Mouse (Mus musculus): ENCODE results near the gene Ttc32. TPM values are rescaled to one million over a fixed set of nuclear protein-coding genes. Genes with fewer than 3 reads are reported as not detected.

Gene Ttc32
- 1.6 and 1.9 TPM in 2 replicates for polyA plus RNA-seq (2012; rRNA removed)

GRCm38 (mm10) chr12:9029888-9030723 lies at the start of gene Ttc32:
Ttc32 (plus strand) TSS chr12:9029997.
- TF ChIP-seq POLR2A (IDR thresholded peaks at IDR 0.05; ENCODE audit: control insufficient read depth, low read depth, low read length), result peak; percentile 96
- peak; percentile 9; the same call in 1 of the 2 replicates for TF ChIP-seq CTCF (IDR thresholded peaks at IDR 0.05; ENCODE audit: control insufficient read depth, insufficient read depth, insufficient replicate concordance, low read depth, low read length)
- Histone ChIP-seq H3K27me3 (ENCODE audit: control insufficient read depth, insufficient read depth, low read length) (no peaks in the 10 kb centered on the region), H3K27ac (ENCODE audit: control insufficient read depth, insufficient read depth, low read depth, low read length) (peak within 1 kb of the TSS; percentile 99), H3K36me3 (ENCODE audit: control insufficient read depth, insufficient read depth, low read length) (no peaks in the 10 kb centered on the region; the same call in 1 of the 2 replicates), H3K4me3 (ENCODE audit: control insufficient read depth, low read depth, low read length) (peak within 1 kb of the TSS; percentile 92), H3K4me1 (ENCODE audit: control insufficient read depth, insufficient read depth, low read length) (no peaks in the 10 kb centered on the region; the same call in none of the 2 replicates)

GRCm38 (mm10) chr12:8993231-8993630 lies 36.6 kb upstream of the Ttc32 start:
- H3K36me3 ChIP-seq (ENCODE audit: control insufficient read depth, insufficient read depth, low read length), result no peaks in the 10 kb centered on the region; the same call in 1 of the 2 replicates
- H3K4me1 ChIP-seq (ENCODE audit: control insufficient read depth, insufficient read depth, low read length), result no peaks in the 10 kb centered on the region
- H3K27me3 ChIP-seq (ENCODE audit: control insufficient read depth, insufficient read depth, low read length), result no peaks in the 10 kb centered on the region
- TF ChIP-seq POLR2A (IDR thresholded peaks at IDR 0.05; ENCODE audit: control insufficient read depth, low read depth, low read length) (no peak), CTCF (IDR thresholded peaks at IDR 0.05; ENCODE audit: control insufficient read depth, insufficient read depth, insufficient replicate concordance, low read depth, low read length) (no peak)
- no peak overlapping the region for H3K4me3 ChIP-seq (ENCODE audit: control insufficient read depth, low read depth, low read length)
- H3K27ac ChIP-seq (ENCODE audit: control insufficient read depth, insufficient read depth, low read depth, low read length), result no peak overlapping the region

GRCm38 (mm10) chr12:8998318-8998717 lies 31.5 kb upstream of the Ttc32 start:
- TF ChIP-seq POLR2A (IDR thresholded peaks at IDR 0.05; ENCODE audit: control insufficient read depth, low read depth, low read length), result no peak
- no peak for TF ChIP-seq CTCF (IDR thresholded peaks at IDR 0.05; ENCODE audit: control insufficient read depth, insufficient read depth, insufficient replicate concordance, low read depth, low read length)
- H3K4me3 ChIP-seq (ENCODE audit: control insufficient read depth, low read depth, low read length), result no peak overlapping the region
- no peaks in the 10 kb centered on the region for H3K4me1 ChIP-seq (ENCODE audit: control insufficient read depth, insufficient read depth, low read length)
- H3K27me3 ChIP-seq (ENCODE audit: control insufficient read depth, insufficient read depth, low read length), result no peaks in the 10 kb centered on the region
- no peaks in the 10 kb centered on the region for H3K36me3 ChIP-seq (ENCODE audit: control insufficient read depth, insufficient read depth, low read length)
- no peak overlapping the region for H3K27ac ChIP-seq (ENCODE audit: control insufficient read depth, insufficient read depth, low read depth, low read length)

GRCm38 (mm10) chr12:9002038-9002648 lies 27.7 kb upstream of the Ttc32 start:
- no peaks in the 10 kb centered on the region for H3K27me3 ChIP-seq (ENCODE audit: control insufficient read depth, insufficient read depth, low read length)
- peak; percentile 5; the same call in 1 of the 2 replicates for TF ChIP-seq CTCF (IDR thresholded peaks at IDR 0.05; ENCODE audit: control insufficient read depth, insufficient read depth, insufficient replicate concordance, low read depth, low read length)
- TF ChIP-seq POLR2A (IDR thresholded peaks at IDR 0.05; ENCODE audit: control insufficient read depth, low read depth, low read length), result no peak
- H3K27ac ChIP-seq (ENCODE audit: control insufficient read depth, insufficient read depth, low read depth, low read length), result no peak overlapping the region
- H3K4me3 ChIP-seq (ENCODE audit: control insufficient read depth, low read depth, low read length), result no peak overlapping the region
- H3K36me3 ChIP-seq (ENCODE audit: control insufficient read depth, insufficient read depth, low read length), result no peaks in the 10 kb centered on the region; the same call in 1 of the 2 replicates
- H3K4me1 ChIP-seq (ENCODE audit: control insufficient read depth, insufficient read depth, low read length), result no peaks in the 10 kb centered on the region

GRCm38 (mm10) chr12:9007146-9007545 lies 22.7 kb upstream of the Ttc32 start:
- Histone ChIP-seq H3K36me3 (ENCODE audit: control insufficient read depth, insufficient read depth, low read length) (peaks cover 3% of the 10 kb centered on the region), H3K4me3 (ENCODE audit: control insufficient read depth, low read depth, low read length) (no peak overlapping the region), H3K27ac (ENCODE audit: control insufficient read depth, insufficient read depth, low read depth, low read length) (no peak overlapping the region), H3K4me1 (ENCODE audit: control insufficient read depth, insufficient read depth, low read length) (no peaks in the 10 kb centered on the region), H3K27me3 (ENCODE audit: control insufficient read depth, insufficient read depth, low read length) (no peaks in the 10 kb centered on the region)
- TF ChIP-seq POLR2A (IDR thresholded peaks at IDR 0.05; ENCODE audit: control insufficient read depth, low read depth, low read length) (no peak), CTCF (IDR thresholded peaks at IDR 0.05; ENCODE audit: control insufficient read depth, insufficient read depth, insufficient replicate concordance, low read depth, low read length) (no peak)

GRCm38 (mm10) chr12:9007811-9008210 lies 22.0 kb upstream of the Ttc32 start:
- no peaks in the 10 kb centered on the region for H3K4me1 ChIP-seq (ENCODE audit: control insufficient read depth, insufficient read depth, low read length)
- no peaks in the 10 kb centered on the region for H3K27me3 ChIP-seq (ENCODE audit: control insufficient read depth, insufficient read depth, low read length)
- TF ChIP-seq CTCF (IDR thresholded peaks at IDR 0.05; ENCODE audit: control insufficient read depth, insufficient read depth, insufficient replicate concordance, low read depth, low read length) (no peak), POLR2A (IDR thresholded peaks at IDR 0.05; ENCODE audit: control insufficient read depth, low read depth, low read length) (no peak)
- H3K36me3 ChIP-seq (ENCODE audit: control insufficient read depth, insufficient read depth, low read length), result peaks cover 3% of the 10 kb centered on the region
- no peak overlapping the region for H3K27ac ChIP-seq (ENCODE audit: control insufficient read depth, insufficient read depth, low read depth, low read length)
- no peak overlapping the region for H3K4me3 ChIP-seq (ENCODE audit: control insufficient read depth, low read depth, low read length)

- H3K4me1 ChIP-seq (ENCODE audit: control insufficient read depth, insufficient read depth, low read length), result no peaks in the 10 kb centered on the region
- H3K27ac ChIP-seq (ENCODE audit: control insufficient read depth, insufficient read depth, low read depth, low read length), result no peak overlapping the region
- peaks cover 3% of the 10 kb centered on the region for H3K36me3 ChIP-seq (ENCODE audit: control insufficient read depth, insufficient read depth, low read length)
- no peaks in the 10 kb centered on the region for H3K27me3 ChIP-seq (ENCODE audit: control insufficient read depth, insufficient read depth, low read length)
- TF ChIP-seq CTCF (IDR thresholded peaks at IDR 0.05; ENCODE audit: control insufficient read depth, insufficient read depth, insufficient replicate concordance, low read depth, low read length) (no peak), POLR2A (IDR thresholded peaks at IDR 0.05; ENCODE audit: control insufficient read depth, low read depth, low read length) (no peak)
- no peak overlapping the region for H3K4me3 ChIP-seq (ENCODE audit: control insufficient read depth, low read depth, low read length)
These were observed 19.5 kb upstream of the Ttc32 start for GRCm38 (mm10) chr12:9010311-9010710.
